Mouse (Mus musculus) neural tube, embryonic 10.5 days (tissue): ENCODE measurements at regions not wholly inside any gene's neighbourhood (a gene's known extent, or its start where the extent isn't known, plus 50 kb on each side); places are given as distances from the start of the nearest gene placed in this dataset.

ENCODE experiments used
- DNase-seq: peaks from one replicate; pipeline ENCODE4 v3.0.0-alpha.2; 2017; ENCODE audit warnings: low spot score; ENCODE audit errors: extremely low spot score

- DNase-seq = no peak
These were observed 211.8 kb upstream of the Eef2kmt start for GRCm38 (mm10) chr16:5467587-5467986.

- DNase-seq = no peak
These were observed 211.0 kb upstream of the Eef2kmt start for GRCm38 (mm10) chr16:5466760-5467159.

- peak; percentile 18 for DNase-seq
These were observed 199.7 kb upstream of the Eef2kmt start for GRCm38 (mm10) chr16:5455352-5455965.

GRCm38 (mm10) chr16:5454243-5454642 lies 198.5 kb upstream of the Eef2kmt start:
- no peak for DNase-seq

GRCm38 (mm10) chr16:5452971-5453370 lies 197.2 kb upstream of the Eef2kmt start:
- DNase-seq = no peak

- no peak for DNase-seq
These were observed 190.0 kb upstream of the Eef2kmt start for GRCm38 (mm10) chr16:5445776-5446175.

- no peak for DNase-seq
These were observed 189.0 kb upstream of the Eef2kmt start for GRCm38 (mm10) chr16:5444785-5445184.

GRCm38 (mm10) chr16:5439717-5440116 lies 183.9 kb upstream of the Eef2kmt start:
- no peak for DNase-seq

- no peak for DNase-seq
These were observed 182.6 kb upstream of the Eef2kmt start for GRCm38 (mm10) chr16:5438405-5438804.

GRCm38 (mm10) chr16:5431689-5432088 lies 175.9 kb upstream of the Eef2kmt start:
- no peak for DNase-seq

- no peak for DNase-seq
These were observed 175.3 kb upstream of the Eef2kmt start for GRCm38 (mm10) chr16:5431111-5431510.

GRCm38 (mm10) chr16:5429466-5429865 lies 173.7 kb upstream of the Eef2kmt start:
- no peak for DNase-seq

GRCm38 (mm10) chr16:5425908-5426307 lies 170.1 kb upstream of the Eef2kmt start:
- no peak for DNase-seq

- DNase-seq = no peak
These were observed 166.3 kb upstream of the Eef2kmt start for GRCm38 (mm10) chr16:5422041-5422440.

- no peak for DNase-seq
These were observed 165.8 kb upstream of the Eef2kmt start for GRCm38 (mm10) chr16:5421591-5421990.

GRCm38 (mm10) chr16:5419467-5419866 lies 163.7 kb upstream of the Eef2kmt start:
- no peak for DNase-seq

- no peak for DNase-seq
These were observed 162.8 kb upstream of the Eef2kmt start for GRCm38 (mm10) chr16:5418462-5419197.

- DNase-seq = no peak
These were observed 159.5 kb upstream of the Eef2kmt start for GRCm38 (mm10) chr16:5415310-5415709.

- no peak for DNase-seq
These were observed 156.1 kb upstream of the Eef2kmt start for GRCm38 (mm10) chr16:5411819-5412385.

GRCm38 (mm10) chr16:5406711-5407110 lies 150.9 kb upstream of the Eef2kmt start:
- peak; percentile 72 for DNase-seq

- DNase-seq = no peak
These were observed 137.6 kb upstream of the Eef2kmt start for GRCm38 (mm10) chr16:5393336-5393735.

GRCm38 (mm10) chr16:5382930-5383329 lies 127.1 kb upstream of the Eef2kmt start:
- no peak for DNase-seq
